Mouse (Mus musculus): ENCODE measurements around the gene Rcan2.

DNA sequence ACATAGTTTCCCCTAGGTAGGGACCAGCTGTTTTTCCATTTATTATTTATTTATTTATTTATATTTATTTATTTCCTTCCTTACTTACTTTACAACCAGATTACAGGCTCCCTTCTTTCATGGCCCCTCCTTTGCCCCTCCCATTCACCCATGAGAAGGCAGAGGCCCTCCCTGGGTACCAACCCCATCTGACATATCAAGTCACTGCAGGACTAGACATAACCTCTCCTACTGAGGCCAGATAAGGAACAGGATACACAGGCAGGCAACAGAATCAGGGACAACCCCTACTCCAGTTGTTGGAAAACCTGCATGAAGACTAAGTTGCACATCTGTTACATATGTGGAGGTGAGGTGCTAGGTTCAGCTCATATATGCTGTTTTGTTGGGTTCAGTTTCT, 105.6 kb downstream of the Rcan2 start:
- TF ChIP-seq CTCF (IDR thresholded peaks at IDR 0.05; ENCODE audit: insufficient read depth, low read depth, low read length): no peak
- TF ChIP-seq POLR2A (IDR thresholded peaks at IDR 0.05; ENCODE audit: insufficient read depth, low read depth, low read length): no peak

Measured in olfactory bulb, adult 2 months (tissue).